Mouse (Mus musculus) midbrain, postnatal 0 days (tissue): ENCODE measurements at regions not wholly inside any gene's neighbourhood (a gene's known extent, or its start where the extent isn't known, plus 50 kb on each side); places are given as distances from the start of the nearest gene placed in this dataset.

Source experiments
- ATAC-seq: fragments of 200-750 bp; cut with Nextera tagmentation; 2 replicates; pipeline ENCODE4 v1.8.0; 2017; ENCODE audit warnings: moderate number of reproducible peaks, mild to moderate bottlenecking, moderate TSS enrichment, moderate library complexity; ENCODE audit not compliant: low FRiP score
- DNase-seq: peaks from one replicate; pipeline ENCODE4 v3.0.0-alpha.2; 2015; ENCODE audit warnings: low spot score
- H3K27ac ChIP-seq: fragments of 300-500 bp; sonication (generic); 2 replicates; pipeline ENCODE4 v1.5.1; 2014; ENCODE audit warnings: low read depth, mild to moderate bottlenecking, low read length, mixed read lengths
- H3K27me3 ChIP-seq: fragments of 300-500 bp; sonication (generic); 2 replicates; pipeline ENCODE4 v1.6.1; 2014; ENCODE audit warnings: low read length, control low read depth, mixed read lengths; ENCODE audit not compliant: insufficient read depth
- H3K36me3 ChIP-seq: fragments of 300-500 bp; sonication (generic); 2 replicates; pipeline ENCODE4 v1.6.1; 2014; ENCODE audit warnings: low read length, control low read depth, mixed read lengths; ENCODE audit not compliant: insufficient read depth
- H3K4me1 ChIP-seq: fragments of 300-500 bp; sonication (generic); 2 replicates; pipeline ENCODE4 v1.6.1; 2014; ENCODE audit warnings: mild to moderate bottlenecking, control low read depth, antibody characterized with exemption, low read length, mixed read lengths; ENCODE audit not compliant: insufficient read depth
- H3K4me2 ChIP-seq: fragments of 300-500 bp; sonication (generic); 2 replicates; pipeline ENCODE4 v1.6.1; 2014; ENCODE audit warnings: low read depth, mild to moderate bottlenecking, low read length, mixed read lengths; ENCODE audit not compliant: poor library complexity, severe bottlenecking
- H3K4me3 ChIP-seq: fragments of 300-500 bp; sonication (generic); 2 replicates; pipeline ENCODE4 v1.5.1; 2014; ENCODE audit warnings: low read depth, mild to moderate bottlenecking, low read length, moderate library complexity
- H3K9ac ChIP-seq: fragments of 300-500 bp; sonication (generic); replicated peaks from 2 replicates; pipeline ENCODE4 v1.6.1; 2014; ENCODE audit warnings: mild to moderate bottlenecking, low read length, moderate library complexity, mixed read lengths; ENCODE audit not compliant: poor library complexity, severe bottlenecking
- H3K9me3 ChIP-seq: fragments of 300-500 bp; sonication (generic); 2 replicates; pipeline ENCODE4 v1.6.1; 2016; ENCODE audit warnings: low read length, control low read depth
- CTCF ChIP-seq: IDR thresholded peaks from 2 replicates; pipeline ENCODE4 v1.5.1; 2016; ENCODE audit warnings: antibody characterized with exemption, mild to moderate bottlenecking
- WGBS: fragments of 180-500 bp; shearing (Covaris S2); extraction: QIAGEN DNeasy Blood & Tissue Kit; methylation state at CpG from one replicate; pipeline ENCODE4 v1.1.7; 2014; 5-methylcytosine and 5-hydroxymethylcytosine counted together

DNA sequence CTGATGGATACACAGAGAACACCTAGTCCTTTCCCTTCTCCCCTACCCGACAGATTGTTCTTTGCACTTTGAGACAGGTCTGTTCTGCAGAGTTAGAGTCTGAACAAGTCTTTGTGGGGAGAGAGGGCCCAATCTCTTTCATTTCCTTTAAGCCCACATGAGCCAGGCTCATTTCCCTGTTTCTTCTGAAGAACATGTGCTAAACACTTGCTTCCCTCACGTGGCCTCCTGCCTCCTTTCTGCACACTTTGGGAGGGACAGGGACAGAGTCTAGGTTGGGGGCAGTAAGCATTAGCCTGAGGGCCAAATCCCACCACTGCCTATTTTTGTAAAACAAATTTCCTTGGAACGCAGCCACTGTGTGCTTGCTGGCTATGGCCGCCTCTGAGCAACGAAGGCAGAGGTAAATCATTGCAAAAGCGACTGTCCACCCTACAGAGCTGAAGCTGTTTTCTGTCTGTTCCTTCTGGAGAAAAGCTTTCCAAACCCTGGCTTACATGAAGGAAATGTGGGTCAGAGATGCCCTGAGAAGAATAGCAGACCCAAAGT is 170.6 kb upstream of the Kbtbd8 start:
- Histone ChIP-seq H3K9ac (no peak overlapping the region), H3K4me3 (no peak overlapping the region), H3K27ac (no peak overlapping the region), H3K4me1 (no peaks in the 10 kb centered on the region), H3K4me2 (no peak overlapping the region), H3K9me3 (no peaks in the 10 kb centered on the region), H3K27me3 (no peaks in the 10 kb centered on the region), H3K36me3 (no peaks in the 10 kb centered on the region)
- ATAC-seq (no peak), DNase-seq (no peak)
- TF ChIP-seq CTCF, result no peak
- WGBS, result 72% methylated on average over 6 of the region's 6 CpGs

DNA sequence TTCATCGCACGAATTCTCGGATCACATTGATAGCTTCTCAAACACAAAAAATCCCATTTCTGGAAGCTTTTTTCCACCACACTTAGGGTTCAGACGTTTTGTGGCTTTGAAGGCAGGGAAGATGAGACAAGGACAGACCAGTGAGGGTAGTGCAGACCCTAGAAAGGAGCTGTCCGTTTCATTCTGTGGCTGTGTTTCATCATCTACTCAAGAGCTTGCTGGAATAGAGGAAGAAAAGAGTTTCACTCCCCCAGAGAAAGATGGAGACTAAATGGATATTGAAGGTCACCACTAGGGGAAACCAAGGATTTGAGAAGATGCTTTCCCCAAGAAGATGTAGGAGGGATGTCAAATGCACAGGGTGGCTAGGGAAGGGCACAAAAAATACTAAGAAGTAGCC is 171.3 kb upstream of the Kbtbd8 start:
- Histone ChIP-seq H3K9ac (no peak overlapping the region), H3K36me3 (no peaks in the 10 kb centered on the region), H3K27ac (no peak overlapping the region), H3K4me3 (no peak overlapping the region), H3K4me2 (no peak overlapping the region), H3K9me3 (no peaks in the 10 kb centered on the region), H3K27me3 (no peaks in the 10 kb centered on the region), H3K4me1 (no peaks in the 10 kb centered on the region)
- DNase-seq (no peak), ATAC-seq (no peak)
- 88% methylated on average over 5 of the region's 5 CpGs for WGBS
- TF ChIP-seq CTCF, result no peak

DNA sequence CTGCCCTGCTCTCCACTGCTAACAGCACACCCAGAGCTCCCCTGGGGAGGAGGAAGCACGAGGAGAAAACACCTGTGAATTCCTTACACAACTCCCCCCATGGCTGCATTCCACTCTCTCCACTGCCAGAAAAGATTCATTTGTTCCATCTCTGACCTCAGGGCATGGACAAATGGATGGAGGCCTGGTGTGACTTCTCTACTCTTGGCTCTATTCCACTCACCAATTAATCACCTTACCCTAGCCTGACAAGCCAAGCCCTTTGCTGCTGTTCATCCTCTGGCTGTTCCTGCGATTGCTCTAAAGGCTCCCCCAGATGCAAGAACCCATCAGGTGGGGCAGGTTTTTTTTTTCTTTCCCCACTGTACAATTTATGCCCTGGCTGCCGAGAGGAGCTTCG is 172.8 kb upstream of the Kbtbd8 start:
- Histone ChIP-seq H3K36me3 (no peaks in the 10 kb centered on the region), H3K4me2 (no peak overlapping the region), H3K9me3 (no peaks in the 10 kb centered on the region), H3K4me1 (no peaks in the 10 kb centered on the region), H3K4me3 (no peak overlapping the region), H3K9ac (no peak overlapping the region), H3K27me3 (no peaks in the 10 kb centered on the region), H3K27ac (no peak overlapping the region)
- TF ChIP-seq CTCF, result no peak
- 75% methylated on average over 4 of the region's 4 CpGs for WGBS
- no peak for DNase-seq
- no peak for ATAC-seq

DNA sequence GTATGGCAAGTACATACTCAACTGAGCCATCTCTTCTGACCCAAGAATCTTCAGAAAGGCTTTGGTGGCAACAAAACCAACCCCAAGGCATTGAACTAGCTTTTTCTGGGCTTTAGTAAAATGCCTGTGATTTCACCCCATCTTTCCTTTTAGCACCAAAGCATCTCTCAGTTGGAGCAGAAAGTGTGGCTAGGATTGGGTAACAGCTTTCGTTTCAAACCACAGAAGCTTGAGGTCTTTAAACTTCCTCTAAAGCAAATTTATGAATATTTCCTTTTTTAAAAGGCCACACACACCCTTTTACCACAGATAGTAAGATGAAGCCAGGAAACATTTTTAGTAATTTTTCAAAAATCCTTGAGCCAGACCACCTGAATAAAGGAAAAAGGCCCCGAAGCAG is 178.1 kb upstream of the Kbtbd8 start:
- WGBS, result 89% methylated on average over 2 of the region's 2 CpGs
- Histone ChIP-seq H3K9me3 (no peaks in the 10 kb centered on the region), H3K4me1 (no peaks in the 10 kb centered on the region), H3K4me2 (no peak overlapping the region), H3K4me3 (no peak overlapping the region), H3K27me3 (no peaks in the 10 kb centered on the region), H3K36me3 (no peaks in the 10 kb centered on the region), H3K9ac (no peak overlapping the region), H3K27ac (no peak overlapping the region)
- DNase-seq (no peak), ATAC-seq (no peak)
- TF ChIP-seq CTCF, result no peak

DNA sequence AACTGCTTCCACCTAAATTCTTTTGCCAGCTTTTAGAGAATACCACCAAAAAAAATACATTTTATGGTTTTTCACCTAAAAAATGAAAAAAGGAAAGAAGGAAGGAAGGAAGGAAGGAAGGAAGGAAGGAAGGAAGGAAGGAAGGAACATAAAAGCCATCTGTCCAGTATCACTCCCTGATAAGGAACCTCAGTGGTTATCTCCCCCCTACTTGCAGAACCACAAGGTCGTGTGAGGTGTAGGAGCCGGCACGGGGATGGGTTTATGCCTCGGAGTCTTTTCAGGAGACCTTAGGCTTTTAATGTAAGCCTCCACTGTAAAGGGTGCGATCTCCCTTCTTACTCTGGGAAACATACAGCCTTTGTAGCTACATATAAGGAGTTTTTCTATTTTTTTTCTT is 180.8 kb upstream of the Kbtbd8 start:
- Histone ChIP-seq H3K4me2 (no peak overlapping the region), H3K4me3 (no peak overlapping the region), H3K9me3 (no peaks in the 10 kb centered on the region), H3K27me3 (no peaks in the 10 kb centered on the region), H3K27ac (no peak overlapping the region), H3K36me3 (no peaks in the 10 kb centered on the region), H3K9ac (no peak overlapping the region), H3K4me1 (no peaks in the 10 kb centered on the region)
- 90% methylated on average over 5 of the region's 5 CpGs for WGBS
- no peak for ATAC-seq
- no peak for DNase-seq
- no peak for TF ChIP-seq CTCF

DNA sequence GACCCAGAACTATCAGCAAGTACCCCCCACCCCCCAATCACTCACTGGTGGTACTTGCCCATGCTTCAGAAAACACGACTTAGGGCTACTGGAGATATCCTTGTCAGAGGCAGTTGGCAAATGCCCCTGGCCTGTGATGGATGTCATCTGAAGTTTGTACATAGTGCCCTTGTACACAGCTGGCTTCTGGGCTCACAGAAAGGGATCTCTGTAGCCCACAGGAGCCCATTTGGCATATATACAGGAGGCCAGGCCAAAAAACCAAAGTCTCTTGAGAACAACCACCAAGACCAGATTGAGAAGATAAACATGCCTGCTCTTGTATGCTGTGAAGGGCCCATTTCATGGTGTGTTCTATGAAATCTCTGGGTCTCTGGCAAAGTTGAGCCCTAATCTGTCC is 181.3 kb upstream of the Kbtbd8 start:
- ATAC-seq (no peak), DNase-seq (no peak)
- no peak for TF ChIP-seq CTCF
- Histone ChIP-seq H3K27ac (no peak overlapping the region), H3K9me3 (no peaks in the 10 kb centered on the region), H3K27me3 (no peaks in the 10 kb centered on the region), H3K36me3 (no peaks in the 10 kb centered on the region), H3K4me3 (no peak overlapping the region), H3K9ac (no peak overlapping the region), H3K4me1 (no peaks in the 10 kb centered on the region), H3K4me2 (no peak overlapping the region)
- 86% methylated on average over 1 of the region's 1 CpGs for WGBS
